Mouse (Mus musculus) forebrain, embryonic 12.5 days (tissue): ENCODE data around the gene AW549877. TPM values are rescaled to one million over a fixed set of nuclear protein-coding genes. Genes with fewer than 3 reads are reported as not detected.

Experiments
- polyA plus RNA-seq: library from polyadenylated mRNA; unstranded; fragments of >200 nt; fragmentation: Nextera tagmentation; extraction: Ambion mirVana; gene quantifications from 2 replicates; pipeline ENCODE4 v1.2.1, GENCODE M21; 2016

The AW549877 gene
- polyA plus RNA-seq, 1 experiment from 2014 or later, result 57.0 TPM

Other genes with a start within 250 kb of the AW549877 start
- 4.9 and 7.4 TPM in 2 replicates for gene Fbxo4, start 16.2 kb downstream of the AW549877 start, polyA plus RNA-seq
- 225 and 233 TPM in 2 replicates for gene Oxct1, start 30.6 kb upstream of the AW549877 start, polyA plus RNA-seq